Comparison of ENCODE assay signal across 9 mouse cellular contexts in genomic region chr14:120979559-120979958, GRCm38 (mm10). TPM values are rescaled to one million over a fixed set of nuclear protein-coding genes. Genes with fewer than 3 reads are reported as not detected.
A peak's percentile ranks its signal among the peaks of the same experiment; 100 is the strongest.
DNase-seq lines count a peak whose midpoint lies in the region; ATAC-seq and TF ChIP-seq lines count a peak whose summit lies in the region.
"Had no signal": no experiment of that assay in that cellular context is flagged by ENCODE, and none has a peak within 500 bp of the region (broad histone marks: within the 10 kb centered on the region; RNA-seq: fewer than 3 reads in every experiment).

No protein-coding gene starts in this region.

- H3K4me1 ChIP-seq in heart, embryonic 12.5 days (replicated peaks), result no peaks in the 10 kb centered on the region; the same call in 1 of the 2 replicates
- H3K4me1 ChIP-seq in hindbrain, postnatal 0 days (ENCODE audit: insufficient read depth, low read length), result no peaks in the 10 kb centered on the region
- no peaks in the 10 kb centered on the region for H3K4me1 ChIP-seq in midbrain, postnatal 0 days (ENCODE audit: insufficient read depth, low read length)
- H3K4me1 ChIP-seq: heart, embryonic 15.5 days had no signal

- H3K9me3 ChIP-seq in heart, embryonic 12.5 days (replicated peaks), result no peaks in the 10 kb centered on the region
- H3K9me3 ChIP-seq in hindbrain, postnatal 0 days (ENCODE audit: low read length), result no peaks in the 10 kb centered on the region
- H3K9me3 ChIP-seq in midbrain, postnatal 0 days (ENCODE audit: low read length), result no peaks in the 10 kb centered on the region
- H3K9me3 ChIP-seq: heart, embryonic 15.5 days had no signal

- no peak overlapping the region for H3K4me3 ChIP-seq in heart, embryonic 12.5 days
- no peak overlapping the region for H3K4me3 ChIP-seq in hindbrain, postnatal 0 days (ENCODE audit: low read length)
- no peak overlapping the region for H3K4me3 ChIP-seq in midbrain, postnatal 0 days (ENCODE audit: low read depth, low read length)
- H3K4me3 ChIP-seq: heart, embryonic 15.5 days had no signal

- TF ChIP-seq CTCF in hindbrain, postnatal 0 days (IDR thresholded peaks at IDR 0.05; ENCODE audit: low read depth), result peak; percentile 84
- TF ChIP-seq CTCF in midbrain, postnatal 0 days (IDR thresholded peaks at IDR 0.05), result peak; percentile 82

- no peak overlapping the region for H3K4me2 ChIP-seq in heart, embryonic 12.5 days
- no peak overlapping the region for H3K4me2 ChIP-seq in hindbrain, postnatal 0 days (ENCODE audit: low read depth, low read length)
- H3K4me2 ChIP-seq in midbrain, postnatal 0 days (ENCODE audit: low read depth, low read length, poor library complexity, severe bottlenecking), result no peak overlapping the region
- H3K4me2 ChIP-seq: heart, embryonic 15.5 days had no signal

- no peak overlapping the region for H3K9ac ChIP-seq in heart, embryonic 12.5 days
- no peak overlapping the region for H3K9ac ChIP-seq in hindbrain, postnatal 0 days (replicated peaks; ENCODE audit: low read length)
- no peak overlapping the region for H3K9ac ChIP-seq in midbrain, postnatal 0 days (replicated peaks; ENCODE audit: low read length, poor library complexity, severe bottlenecking)
- H3K9ac ChIP-seq: heart, embryonic 15.5 days had no signal

- DNase-seq in heart, adult 8-10 months (ENCODE audit: low spot score), result peak; percentile 0
- peak; percentile 32 for DNase-seq in right cerebral cortex, adult 18-20 months
- DNase-seq in right cerebral cortex, postnatal 25 days, result no peak
- DNase-seq in cerebellum, adult 8-10 months, result peak; percentile 14
- DNase-seq in hindbrain, postnatal 0 days (ENCODE audit: low spot score), result peak; percentile 70
- peak; percentile 69 for DNase-seq in midbrain, postnatal 0 days (ENCODE audit: low spot score)
- DNase-seq in spleen, postnatal 4 days (ENCODE audit: low spot score in 2 of 2), result no peak

- 44% methylated on average over 3 of the region's 3 CpGs for WGBS in heart, embryonic 12.5 days
- WGBS in hindbrain, postnatal 0 days, result 41% methylated on average over 3 of the region's 3 CpGs
- 52% methylated on average over 3 of the region's 3 CpGs for WGBS in midbrain, postnatal 0 days

- H3K27me3 ChIP-seq in heart, embryonic 12.5 days (replicated peaks), result no peaks in the 10 kb centered on the region
- H3K27me3 ChIP-seq in hindbrain, postnatal 0 days (ENCODE audit: insufficient read depth, low read length), result no peaks in the 10 kb centered on the region
- no peaks in the 10 kb centered on the region for H3K27me3 ChIP-seq in midbrain, postnatal 0 days (ENCODE audit: insufficient read depth, low read length)
- H3K27me3 ChIP-seq: heart, embryonic 15.5 days had no signal

- no peak for ATAC-seq in heart, embryonic 12.5 days (ENCODE audit: insufficient number of reproducible peaks, low FRiP score)
- ATAC-seq in hindbrain, postnatal 0 days, result peak; percentile 55; the same call in 1 of the 2 replicates
- no peak for ATAC-seq in midbrain, postnatal 0 days (ENCODE audit: low FRiP score)

- no peaks in the 10 kb centered on the region for H3K36me3 ChIP-seq in heart, embryonic 12.5 days
- H3K36me3 ChIP-seq in hindbrain, postnatal 0 days (ENCODE audit: insufficient read depth, low read length), result no peaks in the 10 kb centered on the region
- H3K36me3 ChIP-seq in midbrain, postnatal 0 days (ENCODE audit: insufficient read depth, low read length), result no peaks in the 10 kb centered on the region
- H3K36me3 ChIP-seq: heart, embryonic 15.5 days had no signal

- no peak overlapping the region for H3K27ac ChIP-seq in heart, embryonic 12.5 days (ENCODE audit: poor library complexity, severe bottlenecking)
- H3K27ac ChIP-seq in hindbrain, postnatal 0 days, result no peak overlapping the region
- no peak overlapping the region for H3K27ac ChIP-seq in midbrain, postnatal 0 days (ENCODE audit: low read depth, low read length)
- H3K27ac ChIP-seq: heart, embryonic 15.5 days had no signal

RNA-seq across cellular contexts. Expression of gene Farp1, which starts 55.4 kb away (rescaled TPM):
- 10 to 100 TPM in 2 of 4 experiments, 1 to 10 TPM in 2; 9.1 to 10.7 (median 10.2) TPM for total RNA-seq in heart, adult 8-10 months (2022)
- 32.4 and 33.0 TPM in 2 replicates for polyA plus RNA-seq in heart, embryonic 12.5 days (2016; fragmentation: Nextera tagmentation; extraction: Ambion mirVana)
- total RNA-seq in hindbrain, postnatal 0 days (2014; rRNA removed), result 82.7 and 99.0 TPM in 2 replicates
- 27.2 and 31.7 TPM in 2 replicates for polyA plus RNA-seq in hindbrain, postnatal 0 days (2015; fragmentation: Nextera tagmentation; extraction: Ambion mirVana)
- total RNA-seq in midbrain, postnatal 0 days (2014; rRNA removed), result 99.4 and 113 TPM in 2 replicates
- polyA plus RNA-seq in midbrain, postnatal 0 days (2015; fragmentation: Nextera tagmentation; extraction: Ambion mirVana), result 38.9 and 41.8 TPM in 2 replicates

Comparison
In these comparisons a context has a peak if more than half of its experiments do, and no peak if none do; other contexts are left out.
1. DNase-seq: peak in heart, adult 8-10 months (single experiment), right cerebral cortex, adult 18-20 months (single experiment), cerebellum, adult 8-10 months (single experiment), hindbrain, postnatal 0 days (single experiment) and midbrain, postnatal 0 days (single experiment); none in right cerebral cortex, postnatal 25 days (single experiment) and spleen, postnatal 4 days (0 of 2).